Mouse (Mus musculus): ENCODE measurements around the gene Smoc1.

DNA sequence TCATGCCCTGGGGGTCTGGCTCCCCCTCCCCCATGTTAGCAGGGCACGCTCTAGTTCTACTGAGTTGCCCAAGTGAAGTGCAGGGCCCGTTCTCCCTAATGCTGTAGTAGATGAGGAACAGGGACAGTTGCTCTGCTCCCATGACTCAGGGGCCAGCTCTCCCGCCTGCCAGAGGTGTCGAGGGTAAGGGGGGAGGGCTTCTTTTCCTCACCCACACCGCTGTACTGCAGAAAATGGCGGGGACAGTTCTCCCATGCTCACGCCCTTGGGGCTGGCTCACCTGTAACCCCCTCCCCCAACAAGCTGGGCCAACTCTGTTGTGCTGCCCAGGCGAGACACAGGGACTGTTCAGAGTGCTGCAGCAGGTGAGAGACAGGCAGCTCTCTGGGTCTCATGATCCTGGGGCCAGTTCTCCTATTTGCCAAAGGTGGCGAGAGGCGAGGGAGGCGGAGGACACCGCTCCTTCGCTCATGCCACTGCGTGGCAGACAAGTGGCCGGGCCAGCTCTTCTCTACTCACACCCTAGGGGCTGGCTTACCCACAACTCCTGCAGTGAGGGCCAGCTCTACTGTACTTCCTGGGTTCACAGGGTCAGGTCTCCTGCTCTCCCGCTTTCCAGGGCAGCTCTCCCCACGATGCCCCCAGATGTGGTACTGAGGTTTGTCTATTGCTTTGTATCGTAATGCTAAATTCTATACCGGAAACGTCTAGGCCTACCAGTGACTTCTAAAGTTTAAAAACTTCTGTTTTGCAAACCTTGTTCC lies 7.9 kb upstream of the Smoc1 start:
- TF ChIP-seq CTCF (IDR thresholded peaks at IDR 0.05; ENCODE audit: insufficient read depth, low read length) (no peak), POLR2A (IDR thresholded peaks at IDR 0.05; ENCODE audit: borderline replicate concordance, extremely low read depth, low read depth, low read length) (no peak)
